Comparison of ENCODE assay signal across 8 mouse cellular contexts in genomic region chr13:89739696-89740242, GRCm38 (mm10). TPM values are rescaled to one million over a fixed set of nuclear protein-coding genes. Genes with fewer than 3 reads are reported as not detected.
DNase-seq lines count a peak whose midpoint lies in the region; ATAC-seq and TF ChIP-seq lines count a peak whose summit lies in the region.

No protein-coding gene starts in this region.

- WGBS in heart, adult 2 months: 0% methylated on average over 24 of the region's 24 CpGs
- WGBS in embryonic facial prominence, embryonic 15.5 days: under 1% methylated on average over 24 of the region's 24 CpGs
- WGBS in limb, embryonic 14.5 days: 1% methylated on average over 24 of the region's 24 CpGs
- under 1% methylated on average over 24 of the region's 24 CpGs for WGBS in neural tube, embryonic 15.5 days

- TF ChIP-seq EP300 in heart, adult 2 months (IDR thresholded peaks at IDR 0.05; ENCODE audit: insufficient read depth, low read depth, low read length): no peak

- H3K9ac ChIP-seq in heart, adult 2 months (ENCODE audit: low read depth, low read length): peak overlapping the region; percentile 14
- peak overlapping the region; percentile 51 for H3K9ac ChIP-seq in embryonic facial prominence, embryonic 15.5 days
- H3K9ac ChIP-seq in limb, embryonic 14.5 days (ENCODE audit: low read depth, low read length, severe bottlenecking): peak overlapping the region; percentile 70
- peak overlapping the region; percentile 51 for H3K9ac ChIP-seq in neural tube, embryonic 15.5 days (replicated peaks)

- H3K36me3 ChIP-seq in heart, adult 2 months (ENCODE audit: control insufficient read depth, insufficient read depth, low read length): 0 out of 2 replicates have a peak, but pooled peaks cover 2% of the 10 kb centered on the region
- no peaks in the 10 kb centered on the region for H3K36me3 ChIP-seq in embryonic facial prominence, embryonic 15.5 days
- 0 out of 2 replicates have a peak, but pooled peaks cover 3% of the 10 kb centered on the region for H3K36me3 ChIP-seq in limb, embryonic 14.5 days (ENCODE audit: control insufficient read depth, insufficient read depth, low read length)
- no peaks in the 10 kb centered on the region for H3K36me3 ChIP-seq in neural tube, embryonic 15.5 days

- peaks cover 5% of the 10 kb centered on the region for H3K4me1 ChIP-seq in heart, adult 2 months (ENCODE audit: control insufficient read depth, insufficient read depth, low read length)
- peaks cover 19% of the 10 kb centered on the region; the same call in 1 of the 2 replicates for H3K4me1 ChIP-seq in embryonic facial prominence, embryonic 15.5 days
- peaks cover 12% of the 10 kb centered on the region for H3K4me1 ChIP-seq in limb, embryonic 14.5 days (ENCODE audit: control insufficient read depth, insufficient read depth, low read length)
- H3K4me1 ChIP-seq in neural tube, embryonic 15.5 days: peaks cover 31% of the 10 kb centered on the region

- intact Hi-C loops in heart, adult 2 months (cut with DNase I): loop anchor here (5.0 to 10.0 kb wide), 2 partner anchors 345 to 778 kb away; partner anchors contain the start of genes Tmem167 and Xrcc4

- peaks cover 8% of the 10 kb centered on the region for H3K27me3 ChIP-seq in heart, adult 2 months (ENCODE audit: control insufficient read depth, insufficient read depth, low read length)
- H3K27me3 ChIP-seq in embryonic facial prominence, embryonic 15.5 days: no peaks in the 10 kb centered on the region
- no peaks in the 10 kb centered on the region for H3K27me3 ChIP-seq in limb, embryonic 14.5 days (ENCODE audit: control insufficient read depth, insufficient read depth, low read length)
- H3K27me3 ChIP-seq in neural tube, embryonic 15.5 days (replicated peaks): no peaks in the 10 kb centered on the region; the same call in 1 of the 2 replicates

- H3K79me2 ChIP-seq in heart, adult 2 months (replicated peaks; ENCODE audit: control insufficient read depth, insufficient read depth, low read length): no peaks in the 10 kb centered on the region

- TF ChIP-seq CTCF in heart, adult 2 months (IDR thresholded peaks at IDR 0.05): no peak

- no peak for TF ChIP-seq POLR2A in heart, adult 2 months (IDR thresholded peaks at IDR 0.05; ENCODE audit: insufficient read depth, low read depth, low read length)
- no peak for TF ChIP-seq POLR2A in limb, embryonic 14.5 days (IDR thresholded peaks at IDR 0.05; ENCODE audit: borderline replicate concordance, extremely low read depth, insufficient read depth, insufficient read length)

- peak overlapping the region; percentile 54 for H3K4me3 ChIP-seq in heart, adult 2 months
- peak overlapping the region; percentile 59 for H3K4me3 ChIP-seq in embryonic facial prominence, embryonic 15.5 days (replicated peaks)
- peak overlapping the region; percentile 67 for H3K4me3 ChIP-seq in limb, embryonic 14.5 days (replicated peaks; ENCODE audit: low read length)
- H3K4me3 ChIP-seq in neural tube, embryonic 15.5 days (replicated peaks): peak overlapping the region; percentile 59

- no peak for DNase-seq in heart, adult 2 months
- no peak for DNase-seq in heart, adult 8-10 months (ENCODE audit: low spot score)
- no peak for DNase-seq in limb, embryonic 14.5 days (ENCODE audit: low spot score)
- DNase-seq in layer of hippocampus, adult 11-12 months (ENCODE audit: low spot score): no peak
- no peak for DNase-seq in lung, postnatal 36 days

- H3K27ac ChIP-seq in heart, adult 2 months: peak overlapping the region; percentile 66
- peak overlapping the region; percentile 96 for H3K27ac ChIP-seq in embryonic facial prominence, embryonic 15.5 days (replicated peaks)
- peak overlapping the region; percentile 81 for H3K27ac ChIP-seq in limb, embryonic 14.5 days (replicated peaks; ENCODE audit: low read depth, low read length)
- H3K27ac ChIP-seq in neural tube, embryonic 15.5 days (replicated peaks): peak overlapping the region; percentile 76

- H3K4me2 ChIP-seq in embryonic facial prominence, embryonic 15.5 days (replicated peaks): peak overlapping the region; percentile 82
- H3K4me2 ChIP-seq in limb, embryonic 14.5 days (replicated peaks; ENCODE audit: low read depth, low read length, severe bottlenecking): peak overlapping the region; percentile 84
- peak overlapping the region; percentile 98 for H3K4me2 ChIP-seq in neural tube, embryonic 15.5 days

- peak; percentile 46 for ATAC-seq in CD4-positive, CD25-positive, alpha-beta regulatory T cell, adult 4 months
- ATAC-seq in embryonic facial prominence, embryonic 15.5 days (ENCODE audit: insufficient number of reproducible peaks, low FRiP score, low TSS enrichment, low read depth): no peak
- no peak for ATAC-seq in limb, embryonic 14.5 days (ENCODE audit: low FRiP score, low read depth)
- ATAC-seq in neural tube, embryonic 15.5 days (ENCODE audit: low FRiP score): peak; percentile 43

- no peaks in the 10 kb centered on the region for H3K9me3 ChIP-seq in embryonic facial prominence, embryonic 15.5 days (replicated peaks)
- H3K9me3 ChIP-seq in limb, embryonic 14.5 days (ENCODE audit: control insufficient read depth, low read length): no peaks in the 10 kb centered on the region
- H3K9me3 ChIP-seq in neural tube, embryonic 15.5 days (replicated peaks): no peaks in the 10 kb centered on the region

RNA-seq across cellular contexts. Expression of gene Vcan, which starts 2.5 kb away (rescaled TPM):
- total RNA-seq in heart, adult 2 months (2021): 1 to 10 TPM; 7.3 to 9.1 TPM
- 7.8 and 11.0 TPM in 2 replicates for polyA plus RNA-seq in heart, adult 2 months (2012; rRNA removed)
- 10 to 100 TPM in 1 of 4 experiments, 1 to 10 TPM in 3; 4.1 to 14.0 (median 7.9) TPM for total RNA-seq in heart, adult 8-10 months (2022)
- polyA plus RNA-seq in CD4-positive, CD25-positive, alpha-beta regulatory T cell, adult 4 months (2017; shearing (Covaris generic)): 1 to 10 TPM in 1 of 2 experiments, under 1 TPM in 1; 0.20 to 1.2 TPM
- 93.5 and 109 TPM in 2 replicates for polyA plus RNA-seq in embryonic facial prominence, embryonic 15.5 days (2015; fragmentation: Nextera tagmentation; extraction: Ambion mirVana)
- polyA plus RNA-seq in limb, embryonic 14.5 days (2012; rRNA removed): 168 and 208 TPM in 2 replicates
- polyA plus RNA-seq in limb, embryonic 14.5 days (2014; fragmentation: Nextera tagmentation; extraction: Ambion mirVana): 116 and 137 TPM in 2 replicates
- polyA plus RNA-seq in neural tube, embryonic 15.5 days (2015; fragmentation: Nextera tagmentation; extraction: Ambion mirVana): 19.1 and 21.3 TPM in 2 replicates

Comparison
In these comparisons a context has a peak if more than half of its experiments do, and no peak if none do; other contexts are left out.
1. H3K9ac ChIP-seq: peak in every context shown above with its lines; median percentile 70 in limb, embryonic 14.5 days; 51 in embryonic facial prominence, embryonic 15.5 days; 51 in neural tube, embryonic 15.5 days; 14 in heart, adult 2 months.
2. ATAC-seq: peak in CD4-positive, CD25-positive, alpha-beta regulatory T cell, adult 4 months (single experiment) and neural tube, embryonic 15.5 days (single experiment); none in embryonic facial prominence, embryonic 15.5 days (single experiment) and limb, embryonic 14.5 days (single experiment).
3. Peak in every context shown above with its lines, with median percentiles within 50 percentile points of each other: H3K27ac ChIP-seq, H3K4me3 ChIP-seq and H3K4me2 ChIP-seq.